Comparison of ENCODE assay signal across 8 mouse cellular contexts in genomic region chr2:26502863-26503631, GRCm38 (mm10). TPM values are rescaled to one million over a fixed set of nuclear protein-coding genes. Genes with fewer than 3 reads are reported as not detected.
A peak's percentile ranks its signal among the peaks of the same experiment; 100 is the strongest.
DNase-seq lines count a peak whose midpoint lies in the region; ATAC-seq and TF ChIP-seq lines count a peak whose summit lies in the region.

No protein-coding gene starts in this region.

- H3K4me2 ChIP-seq in heart, embryonic 12.5 days = peak overlapping the region; percentile 69
- peak overlapping the region; percentile 91 for H3K4me2 ChIP-seq in limb, embryonic 15.5 days
- H3K4me2 ChIP-seq in neural tube, embryonic 13.5 days = peak overlapping the region; percentile 83

- no peak for ATAC-seq in heart, embryonic 12.5 days (ENCODE audit: insufficient number of reproducible peaks, low FRiP score)
- ATAC-seq in limb, embryonic 15.5 days (ENCODE audit: insufficient number of reproducible peaks, low FRiP score, low TSS enrichment, low read depth) = no peak; the same call in 1 of the 2 replicates
- ATAC-seq in neural tube, embryonic 13.5 days (ENCODE audit: low read depth) = peak; percentile 0; the same call in 1 of the 2 replicates
- no peak for ATAC-seq in monocyte, adult 5-6 weeks (replicated peaks; ENCODE audit: insufficient number of reproducible peaks, low FRiP score, low TSS enrichment, poor library complexity, severe bottlenecking)

- H3K4me1 ChIP-seq in ES-E14 (ENCODE audit: control insufficient read depth in 2 of 2, insufficient read depth in 2 of 2, low read length in 2 of 2, poor library complexity in 1 of 2) = peaks cover 4 to 41% of the 10 kb centered on the region in 2 experiments; a peak in 3 of 4 replicates
- H3K4me1 ChIP-seq in heart, embryonic 12.5 days (replicated peaks) = peaks cover 59% of the 10 kb centered on the region
- peaks cover 95% of the 10 kb centered on the region for H3K4me1 ChIP-seq in limb, embryonic 15.5 days
- H3K4me1 ChIP-seq in neural tube, embryonic 13.5 days (replicated peaks) = peaks cover 90% of the 10 kb centered on the region

- peak overlapping the region; percentile 70 for H3K9ac ChIP-seq in ES-E14 (ENCODE audit: insufficient read depth, low read depth, low read length, poor library complexity, severe bottlenecking)
- peak overlapping the region; percentile 74 for H3K9ac ChIP-seq in heart, embryonic 12.5 days
- peak overlapping the region; percentile 79 for H3K9ac ChIP-seq in limb, embryonic 15.5 days
- peak overlapping the region; percentile 91 for H3K9ac ChIP-seq in neural tube, embryonic 13.5 days

- H3K4me3 ChIP-seq in ES-E14 (ENCODE audit: insufficient read depth in 1 of 2, low read depth in 1 of 2, low read length in 2 of 2, poor library complexity in 1 of 2, severe bottlenecking in 1 of 2) = peak overlapping the region; percentile 85 to 89
- peak overlapping the region; percentile 57 for H3K4me3 ChIP-seq in heart, embryonic 12.5 days
- peak overlapping the region; percentile 90 for H3K4me3 ChIP-seq in limb, embryonic 15.5 days
- peak overlapping the region; percentile 68 for H3K4me3 ChIP-seq in neural tube, embryonic 13.5 days

- in situ Hi-C loops in ES-E14 (cut with MboI; ENCODE audit: low sequenced_read_pairs in 2 of 2, unreplicated experiment in 2 of 2) = no loop called here

- H3K36me3 ChIP-seq in ES-E14 (ENCODE audit: control insufficient read depth, insufficient read depth, low read length, poor library complexity, severe bottlenecking) = peaks cover 4% of the 10 kb centered on the region; the same call in 1 of the 2 replicates
- H3K36me3 ChIP-seq in heart, embryonic 12.5 days = no peaks in the 10 kb centered on the region
- peaks cover 3% of the 10 kb centered on the region; the same call in 1 of the 2 replicates for H3K36me3 ChIP-seq in limb, embryonic 15.5 days
- H3K36me3 ChIP-seq in neural tube, embryonic 13.5 days = no peaks in the 10 kb centered on the region

- under 1% methylated on average over 57 of the region's 57 CpGs for WGBS in heart, embryonic 12.5 days
- under 1% methylated on average over 57 of the region's 57 CpGs for WGBS in limb, embryonic 15.5 days
- under 1% methylated on average over 57 of the region's 57 CpGs for WGBS in neural tube, embryonic 13.5 days

- H3K27me3 ChIP-seq in heart, embryonic 12.5 days (replicated peaks) = peaks cover 19% of the 10 kb centered on the region
- no peaks in the 10 kb centered on the region for H3K27me3 ChIP-seq in limb, embryonic 15.5 days
- peaks cover 29% of the 10 kb centered on the region for H3K27me3 ChIP-seq in neural tube, embryonic 13.5 days

- H3K27ac ChIP-seq in ES-E14 (ENCODE audit: insufficient read depth, low read depth, low read length, poor library complexity, severe bottlenecking) = no peak overlapping the region
- peak overlapping the region; percentile 52 for H3K27ac ChIP-seq in heart, embryonic 12.5 days (ENCODE audit: poor library complexity, severe bottlenecking)
- H3K27ac ChIP-seq in limb, embryonic 15.5 days = peak overlapping the region; percentile 83
- peak overlapping the region; percentile 94 for H3K27ac ChIP-seq in neural tube, embryonic 13.5 days (replicated peaks)

- DNase-seq in heart, adult 18-20 months = peak; percentile 53 to 73
- DNase-seq in heart, postnatal 4 days = no peak
- no peak for DNase-seq in ES-E14 (ENCODE audit: low read depth, low spot score)
- no peak for DNase-seq in ovary, postnatal 36 days (ENCODE audit: low spot score)

- H3K9me3 ChIP-seq in ES-E14 (ENCODE audit: control insufficient read depth, insufficient read depth, low read depth, low read length) = no peaks in the 10 kb centered on the region
- H3K9me3 ChIP-seq in heart, embryonic 12.5 days (replicated peaks) = no peaks in the 10 kb centered on the region
- no peaks in the 10 kb centered on the region for H3K9me3 ChIP-seq in limb, embryonic 15.5 days
- no peaks in the 10 kb centered on the region for H3K9me3 ChIP-seq in neural tube, embryonic 13.5 days

TF ChIP-seq in ES-E14, 5 proteins besides CTCF, POLR2A, EP300 and RAD21:
- no peak for TF ChIP-seq HCFC1 (IDR thresholded peaks at IDR 0.05; ENCODE audit: borderline replicate concordance, insufficient read depth, low read length)
- no peak for TF ChIP-seq MAFK (IDR thresholded peaks at IDR 0.05; ENCODE audit: insufficient read depth, low read depth, low read length)
- no peak for TF ChIP-seq CHD2 (IDR thresholded peaks at IDR 0.05; ENCODE audit: low read depth, low read length)
- no peak for TF ChIP-seq ZC3H11A (IDR thresholded peaks at IDR 0.05; ENCODE audit: borderline replicate concordance, low read depth, low read length)
- TF ChIP-seq ZNF384 (IDR thresholded peaks at IDR 0.05; ENCODE audit: low read depth, low read length) = no peak

RNA-seq across cellular contexts. Expression of gene Notch1, which starts 13.4 kb away (rescaled TPM):
- 10 to 100 TPM; 29.8 to 30.5 TPM for total RNA-seq in heart, adult 18-20 months (2021)
- 10 to 100 TPM; 55.3 to 62.3 TPM for total RNA-seq in heart, postnatal 4 days (2021)
- 34.9 and 77.8 TPM in 2 replicates for total RNA-seq in ES-E14 (2012; rRNA removed)
- 20.4 TPM in 2 replicates for polyA plus RNA-seq in heart, embryonic 12.5 days (2016; fragmentation: Nextera tagmentation; extraction: Ambion mirVana)
- 23.1 and 24.3 TPM in 2 replicates for polyA plus RNA-seq in limb, embryonic 15.5 days (2015; fragmentation: Nextera tagmentation; extraction: Ambion mirVana)
- polyA plus RNA-seq in neural tube, embryonic 13.5 days (2015; fragmentation: Nextera tagmentation; extraction: Ambion mirVana) = 19.3 and 20.5 TPM in 2 replicates
- total RNA-seq in monocyte, adult 5-6 weeks (2017) = 11.6 to 22.2 TPM (median 13.8 TPM) in 3 replicates

RNA-seq across cellular contexts. Expression of gene Sec16a, which starts 58.0 kb away (rescaled TPM):
- 10 to 100 TPM; 38.9 to 39.2 TPM for total RNA-seq in heart, adult 18-20 months (2021)
- 10 to 100 TPM; 37.0 to 39.0 TPM for total RNA-seq in heart, postnatal 4 days (2021)
- 47.3 and 62.5 TPM in 2 replicates for total RNA-seq in ES-E14 (2012; rRNA removed)
- 22.6 and 24.5 TPM in 2 replicates for polyA plus RNA-seq in heart, embryonic 12.5 days (2016; fragmentation: Nextera tagmentation; extraction: Ambion mirVana)
- polyA plus RNA-seq in limb, embryonic 15.5 days (2015; fragmentation: Nextera tagmentation; extraction: Ambion mirVana) = 26.2 and 30.5 TPM in 2 replicates
- polyA plus RNA-seq in neural tube, embryonic 13.5 days (2015; fragmentation: Nextera tagmentation; extraction: Ambion mirVana) = 18.4 and 20.7 TPM in 2 replicates
- 40.0 to 69.7 TPM (median 50.1 TPM) in 3 replicates for total RNA-seq in monocyte, adult 5-6 weeks (2017)

Comparison
In these comparisons a context has a peak if more than half of its experiments do, and no peak if none do; other contexts are left out.
1. DNase-seq: peak in heart, adult 18-20 months (2 of 2); none in heart, postnatal 4 days (single experiment), ES-E14 (single experiment) and ovary, postnatal 36 days (single experiment).
2. Peak in every context shown above with its lines, with median percentiles within 50 percentile points of each other: H3K4me3 ChIP-seq, H3K9ac ChIP-seq and H3K4me2 ChIP-seq.